Mouse (Mus musculus) ovary, postnatal 10 days (tissue): Measurements from ENCODE around the gene Atad2b.
"Not testable (repeated sequence)": the region's sequence is repeated elsewhere in the genome, so short reads cannot be mapped to it uniquely, and the experiment has no call there.

ENCODE experiments used
- DNase-seq: peaks from one replicate; pipeline ENCODE4 v3.0.0; 2022; ENCODE audit warnings: low spot score

Gene Atad2b

GRCm38 (mm10) chr12:4910496-4910895 is 6.7 kb upstream of the Atad2b start:
- not testable (repeated sequence) for DNase-seq

- DNase-seq, result no peak
These were observed 5.4 kb upstream of the Atad2b start for GRCm38 (mm10) chr12:4911716-4912115.

- no peak for DNase-seq
These were observed 2.7 kb upstream of the Atad2b start for GRCm38 (mm10) chr12:4914441-4914840.

- no peak for DNase-seq
These were observed 2.2 kb upstream of the Atad2b start for GRCm38 (mm10) chr12:4914944-4915343.

- peak; percentile 54 for DNase-seq
These were observed 845 bp downstream of the Atad2b start for GRCm38 (mm10) chr12:4917805-4918591.

GRCm38 (mm10) chr12:4928197-4928596 is 11.0 kb downstream of the Atad2b start:
- DNase-seq, result no peak

- no peak for DNase-seq
These were observed 13.8 kb downstream of the Atad2b start for GRCm38 (mm10) chr12:4930820-4931548.

- no peak for DNase-seq
These were observed 35.1 kb downstream of the Atad2b start for GRCm38 (mm10) chr12:4952272-4952671.

GRCm38 (mm10) chr12:4953156-4953555 is 36.0 kb downstream of the Atad2b start:
- no peak for DNase-seq

- DNase-seq, result peak; percentile 32
These were observed 55.8 kb downstream of the Atad2b start for GRCm38 (mm10) chr12:4972939-4973338.

GRCm38 (mm10) chr12:4978324-4978723 is 61.2 kb downstream of the Atad2b start:
- DNase-seq, result no peak

GRCm38 (mm10) chr12:4996981-4997380 is 79.8 kb downstream of the Atad2b start:
- no peak for DNase-seq

- no peak for DNase-seq
These were observed 88.2 kb downstream of the Atad2b start for GRCm38 (mm10) chr12:5005338-5005737.

- DNase-seq, result not testable (repeated sequence)
These were observed 88.6 kb downstream of the Atad2b start for GRCm38 (mm10) chr12:5005776-5006175.

- DNase-seq, result not testable (repeated sequence)
These were observed 91.5 kb downstream of the Atad2b start for GRCm38 (mm10) chr12:5008638-5009037.

- no peak for DNase-seq
These were observed 108.2 kb downstream of the Atad2b start for GRCm38 (mm10) chr12:5025226-5025861.

GRCm38 (mm10) chr12:5029035-5029434 is 111.9 kb downstream of the Atad2b start:
- no peak for DNase-seq

- no peak for DNase-seq
These were observed 120.9 kb downstream of the Atad2b start for GRCm38 (mm10) chr12:5038008-5038407.

GRCm38 (mm10) chr12:5044141-5044540 is 127.0 kb downstream of the Atad2b start:
- DNase-seq, result no peak

- DNase-seq, result no peak
These were observed 131.0 kb downstream of the Atad2b start for GRCm38 (mm10) chr12:5048104-5048503.

GRCm38 (mm10) chr12:5067590-5067989 is 150.4 kb downstream of the Atad2b start:
- DNase-seq, result no peak

GRCm38 (mm10) chr12:5070131-5070530 is 153.0 kb downstream of the Atad2b start:
- DNase-seq, result no peak

- no peak for DNase-seq
These were observed 156.0 kb downstream of the Atad2b start for GRCm38 (mm10) chr12:5073191-5073590.
